Mouse (Mus musculus) cerebellum, postnatal 14 days (tissue): ENCODE measurements around the gene Fam208b.
"Not testable (repeated sequence)": the region's sequence is repeated elsewhere in the genome, so short reads cannot be mapped to it uniquely, and the experiment has no call there.

Source experiments
- DNase-seq, 2 experiments: peaks; one replicate each; pipeline ENCODE4 v3.0.0; 2021; ENCODE audit warnings: mixed read lengths in 2 of 2

Fam208b gene

DNA sequence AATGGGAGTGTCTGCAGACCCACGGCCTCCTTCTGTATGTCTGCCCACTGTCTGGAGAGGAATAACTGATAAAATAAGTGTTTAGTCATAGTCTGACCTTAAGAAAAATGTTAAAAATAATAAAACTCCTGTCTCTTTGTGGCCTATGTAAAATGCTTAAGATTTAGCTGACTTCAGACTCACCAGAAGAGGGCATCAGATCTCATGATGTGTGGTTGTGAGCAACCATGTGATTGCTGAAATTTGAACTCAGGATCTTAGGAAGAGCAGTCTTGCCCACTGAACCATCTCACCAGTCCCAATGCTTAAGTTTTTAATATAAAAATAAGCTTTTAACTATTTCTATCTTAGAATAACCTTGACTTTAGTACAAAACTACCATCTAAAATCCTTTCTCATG, 47.8 kb downstream of the Fam208b start:
- no peak for DNase-seq

DNA sequence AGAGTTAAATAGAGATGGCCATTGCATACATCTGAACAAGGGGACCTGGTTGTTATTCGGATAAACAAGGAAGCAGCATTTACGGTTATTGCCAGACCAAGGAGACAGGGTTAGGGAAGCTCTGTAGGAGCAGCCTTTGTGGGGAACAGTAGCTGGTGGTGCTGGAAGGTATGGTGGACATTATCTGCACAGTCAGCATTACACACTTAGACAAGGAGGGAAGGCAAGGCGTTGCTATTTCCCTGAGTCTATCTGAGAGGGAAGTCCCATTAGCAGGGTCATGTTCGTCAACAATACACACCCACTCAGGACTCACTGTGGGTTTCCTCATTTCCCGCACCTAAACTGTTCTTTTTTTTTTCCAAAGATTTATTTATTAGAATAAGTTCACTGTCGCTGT, 63.1 kb downstream of the Fam208b start:
- DNase-seq: no peak

DNA sequence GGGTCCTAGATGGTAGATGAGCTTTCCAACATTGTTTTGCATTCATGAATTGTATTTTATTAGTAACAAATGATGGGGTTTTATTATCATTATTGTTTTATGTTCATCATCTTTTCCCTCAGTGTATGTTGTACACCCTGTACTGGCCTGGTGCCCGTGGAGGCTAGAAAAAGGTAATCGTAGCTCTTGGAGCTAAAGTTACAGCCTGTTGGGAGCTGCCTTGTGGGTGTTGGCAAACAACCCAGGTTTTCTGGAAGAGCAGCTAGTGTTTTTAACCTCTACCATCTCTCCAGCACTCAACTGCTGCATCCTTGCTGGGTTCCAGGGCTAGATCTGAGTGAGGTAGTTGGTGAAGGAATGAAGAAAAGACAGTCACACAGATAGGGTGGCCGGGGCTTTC, 63.5 kb downstream of the Fam208b start:
- DNase-seq: peak; percentile 33 to 60

DNA sequence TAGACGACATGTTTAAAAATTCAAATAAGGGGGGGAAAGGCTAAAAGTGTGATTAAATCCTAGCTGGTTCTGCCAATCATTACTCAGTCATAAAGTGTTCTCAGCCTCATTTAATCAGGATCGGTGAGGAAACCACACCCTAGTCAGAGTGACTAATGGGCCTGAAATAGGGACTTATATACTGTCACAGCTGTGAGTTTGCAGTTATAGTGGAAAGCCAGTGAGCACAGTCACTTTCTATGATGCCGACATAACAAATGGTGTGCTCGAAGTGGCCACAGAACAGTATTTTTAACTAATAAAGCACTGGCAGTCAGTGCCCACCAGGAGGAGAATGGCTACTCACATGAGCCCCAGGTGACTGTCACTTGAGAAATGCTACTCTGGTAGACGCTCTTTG, 66.0 kb downstream of the Fam208b start:
- no peak for DNase-seq

DNA sequence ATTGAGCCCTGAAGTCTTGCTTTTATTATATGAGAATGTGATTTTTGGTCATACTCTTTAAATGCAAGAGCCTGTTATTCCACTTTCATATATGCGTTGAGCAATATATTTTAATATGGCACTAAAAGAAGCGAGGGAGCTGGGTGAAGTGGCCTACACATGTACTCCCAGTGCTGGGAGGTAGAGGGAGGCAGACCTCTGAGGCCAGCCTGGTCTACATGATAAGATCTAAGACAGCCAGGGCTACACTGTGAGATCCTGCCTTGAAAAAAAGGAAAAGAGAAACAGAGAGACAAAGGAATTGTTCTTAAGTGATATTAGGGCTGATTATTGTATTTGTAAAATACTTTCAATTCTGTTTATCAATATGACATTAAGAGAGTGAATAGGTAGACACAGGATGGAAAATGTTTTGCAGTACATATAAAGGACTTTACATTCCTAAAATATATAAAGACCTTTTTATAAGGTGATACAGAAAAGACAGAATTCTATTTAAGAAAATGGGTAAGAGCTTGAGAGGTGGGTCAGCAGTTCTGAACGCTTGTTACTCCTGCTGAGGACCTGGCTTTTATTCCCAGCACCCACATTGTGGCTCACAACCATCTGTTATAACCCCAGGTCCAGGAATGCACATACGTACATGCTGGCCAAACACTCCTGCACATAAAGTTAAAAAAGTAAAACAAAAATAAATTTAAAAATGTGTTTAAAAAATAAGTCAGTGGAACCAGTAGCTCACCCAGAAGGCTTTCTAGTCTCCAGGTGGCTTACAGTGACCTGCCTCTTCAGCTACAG, 66.6 kb downstream of the Fam208b start:
- peak in 1 of 2 experiments; percentile 51 for DNase-seq

DNA sequence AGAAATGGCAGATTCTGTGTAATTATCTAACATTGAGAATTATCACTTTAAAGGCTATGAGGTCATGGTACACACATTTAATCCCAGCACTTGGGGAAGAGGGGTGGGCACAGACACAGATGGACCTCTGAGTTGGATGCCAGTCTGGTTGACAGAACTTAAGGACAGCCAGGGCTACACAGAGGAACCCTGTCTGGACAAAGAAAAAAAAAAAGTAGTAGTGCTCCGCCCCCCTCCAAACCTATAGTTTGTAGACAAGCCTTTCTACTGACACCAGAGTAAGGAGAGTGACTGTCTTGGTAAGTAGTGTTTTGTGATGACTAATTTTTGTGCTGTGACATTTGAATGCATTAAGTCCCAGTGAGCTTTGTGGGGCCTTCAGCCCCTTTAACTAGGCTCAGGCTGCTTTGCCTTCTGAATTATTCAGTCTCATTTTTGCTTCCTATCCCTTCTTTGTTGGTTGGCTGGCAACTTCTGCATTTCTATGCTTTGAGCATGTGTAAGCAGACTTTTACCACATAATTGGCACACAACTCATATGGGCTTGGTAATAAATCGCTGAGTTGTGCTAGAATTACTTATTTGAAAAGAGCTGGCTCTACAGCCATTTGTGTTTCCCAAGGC, 69.6 kb downstream of the Fam208b start:
- no peak for DNase-seq

DNA sequence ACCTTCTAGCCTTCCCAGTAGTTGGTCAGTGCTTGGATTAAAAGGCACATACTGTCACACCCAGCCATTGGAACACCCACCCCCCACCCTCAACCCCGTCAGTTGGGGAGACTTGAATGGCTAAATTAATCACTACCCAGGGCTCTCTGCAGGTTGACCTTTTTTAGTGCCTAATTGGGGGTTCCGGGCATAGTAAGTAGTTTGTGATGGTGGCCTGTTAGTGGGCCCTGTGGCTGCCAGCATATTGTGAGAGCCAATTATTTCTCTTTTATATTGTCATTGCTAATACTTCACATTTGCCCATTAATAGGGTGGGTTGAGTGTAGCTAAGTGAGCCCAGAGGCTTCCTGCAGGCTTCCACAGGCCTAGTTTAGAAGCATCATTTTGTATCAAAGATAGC, 70.7 kb downstream of the Fam208b start:
- DNase-seq: no peak

DNA sequence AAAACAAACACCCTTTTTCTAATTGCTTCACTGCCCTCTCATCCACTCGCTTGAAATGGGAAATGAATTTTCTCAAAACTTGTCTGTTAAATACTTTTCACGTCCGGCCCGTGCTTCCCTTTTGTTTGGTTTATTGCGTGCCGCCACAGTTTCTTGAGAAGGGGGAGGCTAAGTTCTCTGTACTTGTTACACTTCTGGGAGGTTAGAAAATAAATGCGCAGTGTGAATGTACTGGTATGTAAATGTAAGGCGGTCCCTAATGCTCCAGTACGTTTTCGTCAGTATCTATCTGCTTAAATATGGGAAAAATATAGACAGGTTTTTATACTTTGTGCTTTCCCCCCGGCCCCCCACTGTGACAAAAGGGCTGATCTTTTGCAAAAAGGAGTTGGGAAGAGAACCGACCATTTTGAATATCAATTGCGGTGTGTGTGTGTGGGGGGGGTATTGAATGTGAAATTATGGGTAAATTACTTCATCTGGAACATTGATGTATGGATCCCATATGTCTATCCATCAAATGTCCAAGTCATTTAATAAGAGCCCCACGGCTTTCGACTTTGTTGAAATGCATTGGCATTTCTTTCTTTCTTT, 71.8 kb downstream of the Fam208b start:
- peak; percentile 37 to 61 for DNase-seq

DNA sequence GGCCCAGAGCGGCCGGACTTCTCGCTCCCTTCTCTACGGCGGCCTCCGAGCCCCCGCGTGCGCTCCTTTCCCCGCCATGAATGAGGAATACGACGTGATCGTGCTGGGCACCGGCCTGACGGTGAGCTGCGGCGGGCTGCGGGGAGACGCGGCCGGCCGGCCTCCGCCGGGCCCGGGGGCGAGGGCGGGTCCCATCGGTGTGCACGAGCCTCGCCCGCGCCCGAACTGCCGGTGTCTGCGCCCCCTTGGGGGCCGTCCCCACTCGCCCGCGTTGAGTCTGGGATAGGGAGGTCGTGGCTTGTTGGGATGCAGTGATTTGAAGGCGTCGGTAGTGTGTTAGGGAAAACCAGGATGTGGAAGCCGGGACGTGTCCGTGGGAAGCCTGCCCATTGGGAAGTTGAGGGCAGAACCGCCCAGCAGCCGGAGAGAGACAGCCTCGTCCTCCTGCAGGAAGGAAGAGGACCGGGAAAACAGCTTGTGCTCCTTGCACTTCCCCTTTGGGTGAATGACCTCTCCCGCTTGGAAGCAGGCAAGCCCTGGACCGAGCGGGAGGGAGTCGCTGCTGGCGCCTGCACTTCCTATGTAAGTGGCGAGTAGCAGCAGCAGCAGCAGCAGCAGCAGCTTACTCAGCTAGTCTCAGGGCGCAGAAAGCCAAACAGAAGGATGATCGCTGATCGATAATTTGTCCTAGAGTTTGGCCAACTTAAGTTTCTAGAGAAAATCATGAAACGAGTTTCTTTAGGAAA, 72.5 kb downstream of the Fam208b start:
- peak; percentile 77 to 82 for DNase-seq

DNA sequence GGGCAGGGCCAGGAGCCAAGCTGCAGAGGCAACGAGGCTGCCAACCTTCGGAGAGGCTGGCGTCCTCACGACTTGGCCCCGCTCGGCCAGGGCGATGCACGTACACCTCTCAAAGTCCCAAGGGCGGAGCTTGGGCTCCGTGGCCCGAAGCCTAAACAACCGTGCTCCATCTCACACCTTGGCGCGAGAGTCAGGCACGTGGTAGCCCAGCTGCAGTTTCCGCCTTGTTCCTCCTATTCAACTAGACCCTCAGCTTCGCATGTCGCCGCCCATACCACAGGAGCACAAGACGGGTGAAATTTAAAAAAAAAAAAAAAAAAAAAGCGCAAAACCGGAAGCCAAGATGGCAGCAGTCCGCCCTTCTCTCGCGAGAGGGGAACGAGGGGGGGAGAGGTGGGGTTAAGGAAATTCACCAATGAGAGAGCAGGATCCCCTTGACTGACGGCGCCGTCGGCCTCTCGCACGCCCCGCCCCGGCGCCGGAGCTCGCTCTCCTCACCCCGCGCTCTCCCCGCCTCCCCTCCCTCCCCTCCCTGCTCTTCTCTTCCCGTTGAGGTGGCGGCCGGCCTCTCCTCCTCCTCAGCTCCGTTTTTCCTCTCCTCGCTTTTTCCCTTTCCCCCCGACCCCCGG, 73.2 kb downstream of the Fam208b start, which contains the start of gene Gdi2:
TSS of gene Gdi2 (plus strand) at position 470 of the 629 bp plus-strand sequence.
- peak; percentile 97 to 98 for DNase-seq

DNA sequence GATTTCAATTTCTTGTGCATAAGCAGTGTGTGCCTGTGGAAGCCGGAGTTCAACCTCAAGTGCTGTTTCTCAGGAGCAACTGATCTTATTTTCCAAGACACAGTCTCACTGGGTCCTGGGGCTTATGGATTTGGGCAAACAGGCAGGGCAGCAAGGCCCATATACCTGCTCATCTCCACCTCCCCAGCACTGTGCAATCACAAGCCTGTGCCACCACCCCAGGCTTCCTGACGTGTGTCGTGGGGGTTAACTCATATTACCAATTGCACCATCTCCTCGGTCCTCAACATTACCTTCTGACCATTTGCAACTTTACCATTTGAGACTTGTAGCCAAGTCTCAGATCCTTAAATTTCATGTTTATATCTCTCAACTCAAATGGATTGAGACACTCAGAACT, 76.8 kb downstream of the Fam208b start:
- no peak for DNase-seq

DNA sequence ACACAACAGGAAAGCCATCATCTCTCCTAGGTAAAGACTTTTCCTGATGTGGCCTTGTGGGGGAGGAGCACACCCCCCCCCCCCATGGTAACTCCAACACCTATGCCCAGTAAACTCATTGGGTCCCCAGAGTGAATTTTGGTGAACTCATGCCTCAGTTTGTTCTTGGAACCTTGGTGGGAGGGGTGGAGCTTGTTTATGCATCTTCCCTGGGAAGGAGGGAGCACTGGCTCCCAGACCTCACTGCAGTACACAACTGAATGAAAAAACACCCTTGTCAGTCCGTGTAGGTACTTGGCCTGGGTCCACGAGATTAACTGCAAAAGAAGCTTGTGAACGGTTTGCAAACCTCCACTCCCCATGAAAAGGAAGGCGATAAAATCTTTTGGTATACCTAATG, 78.5 kb downstream of the Fam208b start:
- DNase-seq: no peak

DNA sequence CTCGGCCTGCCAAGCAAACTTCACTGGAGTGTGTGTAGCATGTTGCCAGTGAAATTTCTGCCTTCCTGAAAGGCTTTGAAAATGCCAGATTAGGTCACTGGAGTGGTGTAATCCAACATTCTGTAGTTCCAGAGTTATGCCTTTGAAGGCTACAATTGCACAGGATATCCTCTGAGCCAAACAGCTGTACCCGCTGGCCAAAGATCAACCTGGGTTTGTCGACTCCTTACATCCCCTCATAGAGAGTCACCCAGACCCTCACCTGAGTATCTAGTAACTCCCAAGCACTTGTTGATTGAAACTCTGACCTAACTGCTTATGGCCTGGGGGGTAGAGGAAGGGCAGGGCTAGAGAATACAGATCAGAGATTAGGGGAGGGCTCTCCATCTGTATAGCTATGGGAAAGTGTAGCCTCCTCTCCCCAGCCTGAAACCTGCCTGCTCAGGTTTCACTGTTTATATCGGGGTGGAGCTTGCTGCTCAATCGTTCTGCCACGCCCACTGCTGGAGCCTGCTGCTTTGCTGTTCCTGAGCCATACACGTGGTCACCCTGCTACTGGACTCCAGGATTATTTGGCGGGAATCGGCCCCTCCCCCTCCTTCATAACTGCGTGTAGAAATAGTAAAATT, 79.1 kb downstream of the Fam208b start:
- no peak for DNase-seq

DNA sequence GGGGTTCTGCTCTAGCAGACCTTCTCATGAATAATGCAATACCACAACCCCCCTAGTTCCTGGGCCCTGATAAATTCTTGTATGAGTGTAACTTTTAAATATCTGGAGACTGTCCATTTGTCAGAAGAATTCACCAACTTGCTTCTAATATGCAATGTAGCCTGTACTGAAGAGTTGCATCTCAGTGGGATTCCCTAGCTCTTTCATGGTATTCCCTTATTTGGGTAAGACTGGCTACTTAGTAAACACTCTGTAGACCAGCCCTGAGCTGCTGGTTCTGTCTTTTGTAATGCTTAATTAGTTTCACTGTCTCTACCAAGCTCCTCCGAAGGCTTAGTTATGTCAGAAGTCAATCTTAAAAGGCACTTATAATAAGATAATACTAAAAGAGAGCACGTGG, 79.7 kb downstream of the Fam208b start:
- not testable (repeated sequence) for DNase-seq

DNA sequence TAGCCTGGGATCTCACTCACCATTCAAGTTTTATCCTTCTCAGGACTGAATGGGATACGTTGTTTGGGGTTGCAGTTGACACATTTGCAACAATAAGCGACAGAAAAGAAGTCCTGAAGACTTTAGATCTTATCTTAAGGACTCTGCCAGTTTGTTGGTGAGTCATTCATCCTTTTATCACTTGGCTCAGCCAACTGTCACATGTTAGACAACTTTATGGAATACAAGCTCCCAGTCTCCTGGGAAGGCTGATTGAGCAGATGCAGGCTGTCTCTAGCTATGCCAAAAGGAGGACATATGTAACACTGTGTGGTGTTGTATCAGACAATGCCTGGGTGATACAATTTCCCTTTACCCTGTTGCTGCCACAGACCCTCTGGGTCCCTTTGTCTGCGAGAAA, 80.5 kb downstream of the Fam208b start:
- DNase-seq: no peak

DNA sequence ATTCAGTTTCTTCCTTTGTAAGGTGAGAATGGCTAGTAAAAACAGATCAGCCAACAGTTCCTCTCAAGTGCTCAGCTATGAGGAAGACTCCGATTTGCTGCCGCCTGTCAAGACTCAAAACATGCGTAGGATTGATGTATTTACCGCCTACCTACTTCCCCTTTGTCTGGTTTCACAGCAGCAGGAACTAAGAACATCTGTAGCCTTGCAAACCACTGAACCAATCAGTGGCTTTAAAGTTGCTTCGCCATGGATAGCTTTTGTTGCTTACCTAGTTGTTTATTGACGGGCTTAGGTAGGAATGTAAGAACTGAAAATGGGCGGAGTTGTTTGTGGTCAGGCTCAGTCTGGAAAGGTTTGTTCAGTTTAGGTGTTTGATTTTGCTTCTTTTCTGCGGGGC, 84.6 kb downstream of the Fam208b start:
- no peak for DNase-seq

DNA sequence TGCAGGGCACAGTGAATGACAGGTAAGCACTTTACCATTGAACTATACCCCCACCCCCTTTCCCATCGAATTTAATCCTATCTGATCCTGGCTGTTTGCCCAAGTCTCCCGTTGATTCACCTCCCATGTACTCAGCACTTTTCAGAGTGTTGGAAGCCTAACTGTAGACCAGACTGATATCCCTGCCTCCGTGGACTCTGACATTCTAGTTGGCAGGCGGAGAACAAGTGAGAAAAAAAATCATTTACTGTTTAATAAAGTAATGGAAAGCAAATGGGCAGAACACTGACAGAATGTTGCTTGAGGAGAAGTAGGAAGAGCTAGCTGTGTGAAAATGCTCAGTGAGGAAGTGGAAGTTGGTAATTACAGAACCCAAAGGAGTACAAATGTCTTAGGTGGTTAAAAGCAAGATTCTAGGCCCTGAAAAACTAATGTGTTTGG, 85.3 kb downstream of the Fam208b start:
- peak; percentile 26 to 47 for DNase-seq

DNA sequence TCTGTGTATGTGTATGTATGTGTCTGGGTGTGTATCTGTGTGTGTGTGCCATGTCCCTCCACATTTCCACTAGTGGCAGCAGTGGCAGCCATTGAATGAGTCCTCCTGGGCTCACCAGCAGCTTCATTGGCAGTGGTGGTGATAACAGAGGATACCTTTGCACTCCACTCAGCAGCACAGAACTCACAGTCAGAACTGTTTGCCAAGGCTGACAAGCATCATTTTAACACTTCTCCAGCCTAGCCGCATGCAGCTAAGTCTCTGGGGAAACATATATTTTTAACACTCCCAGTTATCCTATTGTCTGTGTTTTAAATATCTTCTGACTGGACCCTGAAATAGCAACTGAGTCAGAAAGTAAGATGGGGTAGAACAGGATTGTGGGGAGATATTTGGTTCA, 87.0 kb downstream of the Fam208b start:
- no peak for DNase-seq

DNA sequence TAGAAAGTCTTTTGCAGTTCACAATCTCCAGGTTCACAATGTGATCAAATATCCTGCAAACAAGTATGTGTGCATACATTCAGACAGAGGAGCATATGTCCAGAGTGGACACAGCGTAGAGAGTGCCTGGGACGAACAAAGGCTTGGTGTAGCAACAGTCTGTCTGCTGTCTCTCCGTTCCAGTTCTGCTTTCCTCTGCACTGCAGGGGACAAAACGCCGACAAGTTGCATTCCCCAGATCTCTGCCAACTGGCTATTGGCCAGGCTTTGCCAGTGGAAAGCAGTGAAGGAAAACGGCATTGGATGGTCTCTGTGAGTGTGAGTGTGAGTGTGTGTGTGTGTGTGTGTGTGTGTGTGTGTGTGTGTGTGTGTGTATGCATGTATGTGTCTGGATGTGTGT, 87.4 kb downstream of the Fam208b start:
- peak; percentile 45 to 73 for DNase-seq

DNA sequence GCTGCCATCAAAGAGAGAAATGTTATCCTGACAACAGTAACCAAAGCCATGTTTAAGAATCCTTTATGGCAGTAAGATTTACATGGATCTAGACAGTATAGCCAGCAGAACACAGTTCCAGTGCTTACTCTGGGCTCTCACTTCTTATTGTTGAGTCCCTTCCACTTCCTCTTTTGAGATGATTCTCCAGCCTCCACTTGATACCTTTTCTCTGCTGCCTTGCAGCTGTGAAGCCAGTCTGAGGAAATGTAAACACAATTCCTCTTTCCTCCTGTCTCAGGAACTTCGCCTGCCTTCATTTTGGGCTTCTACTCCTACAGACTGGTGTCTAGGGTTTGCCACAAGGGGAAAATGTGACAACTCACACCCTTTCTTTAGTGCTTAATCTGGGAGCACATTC, 90.9 kb downstream of the Fam208b start:
- DNase-seq: not testable (repeated sequence)

DNA sequence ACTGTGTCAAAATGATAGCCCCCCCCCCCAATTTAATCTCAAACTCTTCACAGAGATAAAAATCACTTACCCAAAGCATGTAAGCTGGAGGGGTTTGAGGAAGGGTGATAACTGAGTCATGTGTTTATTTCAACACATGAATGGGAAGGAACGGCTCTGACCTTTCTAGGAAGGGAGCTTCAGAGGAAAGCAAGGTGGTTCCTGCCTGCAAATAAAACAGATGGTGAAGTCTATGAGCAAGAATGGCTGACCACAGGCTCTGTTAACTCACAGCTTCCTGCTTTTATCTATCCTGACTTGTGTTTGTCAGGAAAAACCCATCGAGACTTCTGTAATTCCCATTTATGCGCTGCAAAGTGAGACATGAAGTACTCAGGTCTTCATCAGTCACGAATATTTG, 91.6 kb downstream of the Fam208b start:
- not testable (repeated sequence) for DNase-seq
